Mouse (Mus musculus) bone marrow, adult 2 months (tissue): ENCODE data around the gene Trim29. TPM values are rescaled to one million over a fixed set of nuclear protein-coding genes. Genes with fewer than 3 reads are reported as not detected.

ENCODE experiments used
- H3K27ac ChIP-seq: fragments of 200-500 bp; 2 replicates; pipeline ENCODE4 v1.5.1; 2012; ENCODE audit warnings: low read depth, mild to moderate bottlenecking, control low read depth, inconsistent platforms, low read length; ENCODE audit not compliant: control insufficient read depth, poor library complexity, insufficient read depth
- H3K4me1 ChIP-seq: fragments of 200-500 bp; 2 replicates; pipeline ENCODE4 v1.6.1; 2011; ENCODE audit warnings: low read length; ENCODE audit not compliant: control insufficient read depth, insufficient read depth
- H3K4me3 ChIP-seq: fragments of 200-500 bp; replicated peaks from 2 replicates; pipeline ENCODE3; 2011; ENCODE audit warnings: mild to moderate bottlenecking, low read depth, low read length, control low read depth; ENCODE audit not compliant: control insufficient read depth
- CTCF ChIP-seq: fragments of 200-500 bp; IDR thresholded peaks from 2 replicates; pipeline ENCODE4 v1.5.1; 2011; ENCODE audit warnings: low read length, control low read depth; ENCODE audit not compliant: control insufficient read depth, insufficient read depth
- POLR2A ChIP-seq: fragments of 200-500 bp; IDR thresholded peaks from 2 replicates; pipeline ENCODE4 v1.6.1; 2011; ENCODE audit warnings: low read depth, mild to moderate bottlenecking, control low read depth, low read length, borderline replicate concordance; ENCODE audit not compliant: control insufficient read depth
- whole genome bisulfite sequencing: fragments of 180-500 bp; shearing (Covaris S2); methylation state at CpG from one replicate; pipeline ENCODE4 v1.1.7; 2018; 5-methylcytosine and 5-hydroxymethylcytosine counted together
- polyA plus RNA-seq: library from polyadenylated mRNA; stranded (reverse); fragments of >200 nt; gene quantifications from 2 replicates; pipeline ENCODE4 v1.2.4, GENCODE M21; 2011; ENCODE audit warnings: low replicate concordance; ENCODE audit not compliant: missing spikeins, insufficient read depth, insufficient read length

Trim29 gene
- polyA plus RNA-seq, 1 experiment, result not detected

DNA sequence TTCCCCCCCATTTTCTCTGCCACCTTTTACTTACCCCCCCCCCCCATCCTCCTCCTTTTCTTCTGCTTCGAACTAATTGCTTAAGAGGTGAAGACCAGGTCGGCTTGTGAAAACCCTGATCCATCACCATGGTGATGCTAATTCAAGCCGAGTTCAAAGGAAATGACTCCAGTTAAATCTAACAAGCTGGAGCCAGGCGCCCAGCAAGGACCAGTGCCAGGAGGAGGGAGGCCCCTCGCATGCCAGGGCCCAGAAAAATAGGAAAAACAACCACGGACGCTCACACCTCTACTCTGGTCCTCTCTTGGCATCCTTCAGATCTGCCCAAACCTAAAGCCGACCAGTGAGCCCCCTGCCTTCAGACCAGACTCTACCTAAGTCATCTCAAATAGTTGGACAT, 41.5 kb upstream of the Trim29 start:
- no peak overlapping the region for H3K27ac ChIP-seq
- WGBS, result 35% methylated on average over 8 of the region's 8 CpGs
- no peak overlapping the region for H3K4me3 ChIP-seq
- no peak for TF ChIP-seq CTCF
- no peak for TF ChIP-seq POLR2A
- H3K4me1 ChIP-seq, result no peaks in the 10 kb centered on the region; the same call in 1 of the 2 replicates

DNA sequence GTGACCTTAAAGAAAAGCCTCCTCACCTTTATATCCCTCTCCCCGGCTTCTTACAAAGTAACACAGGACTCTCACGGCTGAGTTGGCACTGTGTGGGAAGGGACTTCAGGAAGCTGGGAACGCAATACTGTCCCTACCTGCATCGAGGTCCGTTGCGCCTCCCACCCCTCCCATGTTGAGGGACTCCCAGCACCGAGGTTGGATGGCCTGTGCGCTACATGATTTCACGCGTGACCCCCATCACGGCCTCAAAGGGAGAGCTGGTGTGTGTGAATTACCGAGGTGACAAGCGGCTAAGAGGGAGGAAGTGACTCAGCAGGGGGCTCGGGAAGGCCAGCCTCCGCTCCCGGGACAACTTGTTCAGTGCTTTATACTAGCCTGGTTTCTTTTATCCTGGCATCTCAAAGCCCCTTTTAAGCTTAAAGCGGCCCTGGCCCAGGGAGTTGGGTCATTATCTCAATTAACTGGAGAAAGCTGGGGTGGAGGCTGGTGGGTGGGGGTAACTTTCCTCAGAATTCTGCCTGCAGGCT, 39.9 kb upstream of the Trim29 start:
- TF ChIP-seq POLR2A, result no peak
- TF ChIP-seq CTCF, result no peak
- H3K27ac ChIP-seq, result no peak overlapping the region
- no peaks in the 10 kb centered on the region for H3K4me1 ChIP-seq
- H3K4me3 ChIP-seq, result no peak overlapping the region
- 3% methylated on average over 17 of the region's 17 CpGs for WGBS

DNA sequence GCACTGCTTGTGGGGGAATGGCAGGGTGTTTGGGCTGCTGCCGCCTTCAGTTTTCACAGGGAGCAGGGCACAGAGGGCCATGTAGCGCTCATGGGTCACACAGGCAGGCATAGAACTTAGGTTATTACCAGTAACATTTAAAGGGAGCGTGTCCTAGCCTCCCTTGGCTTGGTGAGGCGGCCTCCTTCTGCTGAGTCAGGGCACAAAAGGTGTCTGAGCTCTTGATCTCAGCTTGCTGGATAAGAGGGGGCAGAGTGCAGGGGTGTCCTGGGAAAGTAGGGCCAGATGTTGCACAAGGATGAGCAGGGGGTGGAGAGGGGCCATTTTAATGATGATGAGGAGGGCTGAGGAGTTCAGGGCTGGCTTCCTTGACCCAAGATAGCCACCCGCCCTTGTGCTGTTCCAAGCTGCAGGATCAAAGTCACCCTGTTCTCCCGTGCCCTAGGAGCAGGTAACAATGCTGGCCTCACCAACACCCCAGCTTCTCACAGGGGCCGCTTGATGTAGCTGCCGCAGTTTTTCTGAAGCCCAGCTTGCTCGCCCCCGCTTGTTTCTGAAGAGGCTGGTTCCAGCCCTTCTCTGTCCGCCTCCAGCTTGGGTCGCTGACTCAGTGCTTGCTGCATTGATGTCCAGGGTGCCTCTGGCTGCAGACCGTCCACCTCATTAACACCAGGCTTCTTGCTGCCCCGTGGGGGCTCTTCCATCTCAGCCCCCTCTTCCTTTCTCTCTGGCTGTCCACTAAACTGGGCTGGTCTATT, 38.7 kb upstream of the Trim29 start:
- H3K4me3 ChIP-seq, result no peak overlapping the region
- WGBS, result 75% methylated on average over 14 of the region's 14 CpGs
- H3K27ac ChIP-seq, result no peak overlapping the region
- H3K4me1 ChIP-seq, result no peaks in the 10 kb centered on the region
- no peak for TF ChIP-seq POLR2A
- TF ChIP-seq CTCF, result no peak

DNA sequence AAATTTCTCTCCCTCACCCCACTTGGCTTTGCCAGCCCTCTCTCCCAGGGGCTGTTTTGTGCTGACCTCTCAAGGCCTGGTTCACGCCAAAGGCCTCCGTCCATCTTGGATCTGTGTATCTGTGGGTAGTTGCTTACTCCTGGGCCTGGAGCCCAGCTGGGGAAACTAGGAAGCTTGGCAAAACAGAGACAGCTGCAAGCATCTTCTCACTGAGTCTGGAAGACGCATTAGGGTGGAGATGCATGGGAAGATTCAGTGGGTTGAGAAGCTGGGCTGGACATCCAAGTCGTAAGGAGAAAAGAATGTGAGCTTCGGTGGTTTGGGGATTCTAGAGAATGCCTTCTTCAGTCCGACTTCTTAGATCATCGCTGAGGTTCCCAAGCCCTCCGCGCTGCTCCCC, 36.9 kb upstream of the Trim29 start:
- 85% methylated on average over 9 of the region's 9 CpGs for WGBS
- H3K27ac ChIP-seq, result no peak overlapping the region
- TF ChIP-seq CTCF (no peak), POLR2A (no peak)
- H3K4me3 ChIP-seq, result no peak overlapping the region
- H3K4me1 ChIP-seq, result no peaks in the 10 kb centered on the region

DNA sequence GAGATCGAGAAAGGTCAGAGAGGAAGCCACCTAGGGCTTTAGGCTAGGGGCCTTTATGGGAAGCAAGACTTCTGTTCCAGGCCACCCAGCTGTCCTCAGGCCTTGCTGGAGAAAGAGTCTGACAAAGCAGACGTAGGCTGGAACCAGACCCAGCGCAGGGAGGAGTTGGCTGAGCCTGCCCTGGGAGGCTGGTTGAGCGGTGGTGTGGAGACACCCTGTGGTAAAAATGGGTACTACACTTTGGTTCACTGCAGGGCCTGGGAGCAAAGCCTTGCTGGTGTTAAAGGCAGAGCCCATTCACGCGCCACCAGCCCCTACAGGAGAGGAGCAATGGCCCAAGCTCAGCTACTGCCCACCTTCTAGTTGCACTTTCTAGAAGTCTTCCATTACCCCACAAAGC, 26.4 kb upstream of the Trim29 start:
- WGBS, result 18% methylated on average over 6 of the region's 6 CpGs
- Histone ChIP-seq H3K4me3 (no peak overlapping the region), H3K4me1 (no peaks in the 10 kb centered on the region), H3K27ac (no peak overlapping the region)
- TF ChIP-seq CTCF (peak; percentile 93), POLR2A (no peak)

DNA sequence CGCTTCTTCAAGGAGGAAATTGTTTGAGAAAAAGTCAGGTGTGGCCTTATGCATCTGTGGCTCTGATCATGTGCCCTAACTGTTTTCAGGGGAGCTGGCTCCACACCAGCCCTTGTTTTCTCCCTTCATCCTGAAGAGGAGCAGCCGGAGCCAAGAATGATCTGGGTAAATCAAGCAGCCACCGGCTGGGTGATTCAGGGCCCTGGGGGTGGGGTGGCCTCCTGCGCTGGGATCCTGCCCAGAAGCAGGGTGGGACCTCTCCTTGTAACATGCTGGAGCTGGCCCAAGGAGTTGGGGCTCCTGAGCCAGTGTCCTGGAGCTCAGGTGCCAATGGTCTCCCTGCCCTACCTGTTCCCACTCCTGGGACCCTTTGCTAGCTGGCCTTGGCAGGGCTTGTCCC, 25.4 kb upstream of the Trim29 start:
- no peak overlapping the region for H3K27ac ChIP-seq
- no peaks in the 10 kb centered on the region for H3K4me1 ChIP-seq
- WGBS, result 77% methylated on average over 4 of the region's 4 CpGs
- no peak overlapping the region for H3K4me3 ChIP-seq
- TF ChIP-seq POLR2A (no peak), CTCF (no peak)

DNA sequence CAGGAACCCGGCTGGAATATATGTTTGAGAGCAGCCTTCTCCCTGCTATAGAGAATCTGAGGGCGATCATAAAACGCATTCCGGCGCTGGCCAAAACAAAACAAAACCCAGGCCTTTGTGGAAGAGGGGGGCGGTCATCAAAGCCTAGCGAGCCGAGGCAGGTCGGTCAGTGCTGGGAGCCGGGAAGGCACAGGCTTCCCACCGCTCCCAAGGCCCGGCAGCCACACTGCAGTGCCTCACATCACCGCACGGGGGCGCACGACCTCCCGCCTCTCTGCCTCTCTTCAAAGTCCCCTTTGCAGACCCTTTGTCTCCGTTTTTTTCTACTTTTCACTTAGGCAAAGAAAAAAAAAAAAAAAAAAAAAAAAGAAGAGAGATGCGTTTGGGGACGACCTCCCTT, 23.8 kb upstream of the Trim29 start:
- WGBS, result 8% methylated on average over 20 of the region's 20 CpGs
- no peak overlapping the region for H3K27ac ChIP-seq

DNA sequence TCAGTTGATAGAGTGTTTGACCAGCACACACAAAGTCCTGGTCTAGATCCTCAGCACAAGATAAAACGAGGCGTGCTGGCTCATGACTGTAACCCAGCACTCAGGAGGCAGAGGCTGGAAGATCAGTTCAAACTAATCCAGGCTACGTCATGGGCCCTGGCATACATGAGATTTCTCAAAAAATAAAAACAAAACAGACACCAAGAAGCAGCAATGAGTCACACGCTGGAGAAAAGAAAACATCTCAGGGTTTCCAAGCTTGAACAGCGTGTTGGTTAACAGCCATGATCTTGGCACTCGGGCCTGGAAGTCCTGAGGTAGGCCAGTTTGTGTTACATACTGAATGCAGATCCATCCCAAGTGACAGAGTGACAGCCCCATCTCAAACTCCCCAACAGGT, 17.6 kb upstream of the Trim29 start:
- Histone ChIP-seq H3K4me1 (no peaks in the 10 kb centered on the region), H3K27ac (no peak overlapping the region), H3K4me3 (no peak overlapping the region)
- TF ChIP-seq CTCF (no peak), POLR2A (no peak)
- WGBS, result 74% methylated on average over 6 of the region's 6 CpGs

More for the DNA sequence above, 23.8 kb upstream of the Trim29 start:
- no peaks in the 10 kb centered on the region for H3K4me1 ChIP-seq
- TF ChIP-seq CTCF (peak; percentile 74), POLR2A (peak; percentile 15; the same call in 1 of the 2 replicates)
- no peak overlapping the region for H3K4me3 ChIP-seq
